Mouse (Mus musculus): ENCODE results near the gene Tspan5.

- TF ChIP-seq EP300 (IDR thresholded peaks at IDR 0.05; ENCODE audit: low read depth) (no peak), CTCF (IDR thresholded peaks at IDR 0.05; ENCODE audit: low read depth) (no peak)
These were observed 54.0 kb downstream of the Tspan5 start for GRCm38 (mm10) chr3:138795951-138796350.
